ENCODE assay signal across 7 mouse cellular contexts in the genomic region with DNA sequence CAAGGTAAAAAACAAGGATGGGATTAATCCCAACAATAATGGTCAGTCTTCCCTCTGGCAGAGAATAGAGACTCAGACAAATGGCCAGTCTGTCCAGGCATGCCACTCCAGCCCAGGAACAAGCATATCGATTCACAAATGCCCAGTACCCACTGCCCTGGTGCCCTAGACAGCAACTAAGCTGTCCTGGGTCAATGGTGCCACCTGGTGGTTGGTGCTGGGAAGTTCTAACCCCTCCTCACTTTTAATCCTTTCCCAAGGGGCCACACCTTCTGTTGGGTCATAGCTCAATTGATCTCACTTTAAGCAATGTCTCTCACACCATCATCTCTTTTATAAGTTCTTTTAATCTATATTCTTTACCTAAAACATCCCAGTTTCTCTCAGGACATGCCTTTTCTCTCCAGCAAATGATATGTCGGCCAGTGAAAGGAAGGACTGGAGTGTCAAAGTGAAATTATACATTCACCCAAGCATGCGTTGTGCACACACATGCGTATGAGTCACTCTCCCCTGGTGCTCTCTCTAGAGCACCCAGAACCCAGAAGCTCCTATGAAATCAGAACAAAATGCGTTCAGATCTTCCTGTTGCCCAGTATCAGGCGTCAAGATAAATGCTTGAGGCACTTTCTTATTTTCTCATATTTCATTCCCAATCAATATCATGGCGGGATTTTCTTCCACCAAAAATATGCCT. TPM values are rescaled to one million over a fixed set of nuclear protein-coding genes. Genes with fewer than 3 reads are reported as not detected.
A peak's percentile ranks its signal among the peaks of the same experiment; 100 is the strongest.
DNase-seq lines count a peak whose midpoint lies in the region; ATAC-seq and TF ChIP-seq lines count a peak whose summit lies in the region.

No protein-coding gene starts in this region.

- TF ChIP-seq CTCF in E14TG2a.4 (conservative IDR thresholded peaks at IDR 0.05; ENCODE audit: low read length): peak; percentile 72

- WGBS in kidney, embryonic 14.5 days: 89% methylated on average over 7 of the region's 7 CpGs

- peaks cover 10% of the 10 kb centered on the region for H3K27me3 ChIP-seq in kidney, embryonic 14.5 days (ENCODE audit: control insufficient read depth, insufficient read depth, low read length)
- peaks cover 72% of the 10 kb centered on the region for H3K27me3 ChIP-seq in E14TG2a.4 (ENCODE audit: insufficient read depth, low read length)

- peak; percentile 26 for DNase-seq in kidney, adult 9 months
- peak; percentile 61 for DNase-seq in R1 (ENCODE audit: low read depth, low spot score)
- DNase-seq in natural killer cell, adult 2 months (ENCODE audit: low spot score in 2 of 2): peak; percentile 40 to 73
- DNase-seq in layer of hippocampus, postnatal 36 days: no peak
- DNase-seq in frontal cortex, postnatal 14 days (ENCODE audit: low spot score in 2 of 2): no peak

- no peak overlapping the region for H3K4me3 ChIP-seq in kidney, embryonic 14.5 days (ENCODE audit: low read length)
- no peak overlapping the region for H3K4me3 ChIP-seq in E14TG2a.4 (replicated peaks; ENCODE audit: low read length)

- H3K4me1 ChIP-seq in kidney, embryonic 14.5 days (ENCODE audit: control insufficient read depth, insufficient read depth, low read length): no peaks in the 10 kb centered on the region
- H3K4me1 ChIP-seq in E14TG2a.4 (replicated peaks; ENCODE audit: low read depth, low read length): peaks cover 39% of the 10 kb centered on the region

- no peaks in the 10 kb centered on the region for H3K36me3 ChIP-seq in kidney, embryonic 14.5 days (ENCODE audit: control insufficient read depth, insufficient read depth, low read length)
- H3K36me3 ChIP-seq in E14TG2a.4 (ENCODE audit: insufficient read depth, low read length): no peaks in the 10 kb centered on the region

- no peak for ATAC-seq in kidney, embryonic 14.5 days (ENCODE audit: low FRiP score, low TSS enrichment)

- H3K27ac ChIP-seq in kidney, embryonic 14.5 days (ENCODE audit: low read depth, low read length): no peak overlapping the region

- no peak overlapping the region for H3K9ac ChIP-seq in kidney, embryonic 14.5 days (ENCODE audit: low read depth, low read length)

- H3K9me3 ChIP-seq in kidney, embryonic 14.5 days (ENCODE audit: control insufficient read depth, low read length): no peaks in the 10 kb centered on the region
- H3K9me3 ChIP-seq in E14TG2a.4 (ENCODE audit: low read length): no peaks in the 10 kb centered on the region

- H3K4me2 ChIP-seq in kidney, embryonic 14.5 days (replicated peaks; ENCODE audit: low read depth, low read length): no peak overlapping the region

RNA-seq across cellular contexts. Expression of gene Pax5, which starts 40.7 kb away (rescaled TPM):
- 0.11 and 0.14 TPM in 2 replicates for polyA plus RNA-seq in kidney, embryonic 14.5 days (2014; fragmentation: Nextera tagmentation; extraction: Ambion mirVana)
- total RNA-seq in layer of hippocampus, postnatal 36 days (2021): under 1 TPM; 0.05 to 0.99 TPM

Comparison
In these comparisons a context has a peak if more than half of its experiments do, and no peak if none do; other contexts are left out.
1. DNase-seq: peak in kidney, adult 9 months (single experiment), R1 (single experiment) and natural killer cell, adult 2 months (2 of 2); none in layer of hippocampus, postnatal 36 days (0 of 2) and frontal cortex, postnatal 14 days (0 of 2).